Mouse (Mus musculus): ENCODE data around the gene Hba-a2.
"Not testable (repeated sequence)": the region's sequence is repeated elsewhere in the genome, so short reads cannot be mapped to it uniquely, and the experiment has no call there.

Gene Hba-a2

GRCm38 (mm10) chr11:32283091-32283777 is 13.1 kb upstream of the Hba-a2 start, which contains the start of gene Hba-a1:
Hba-a1 (plus strand) TSS chr11:32283511.
- DNase-seq (ENCODE audit: low spot score): not testable (repeated sequence)

- DNase-seq (ENCODE audit: low spot score): not testable (repeated sequence)
These were observed 11.7 kb upstream of the Hba-a2 start for GRCm38 (mm10) chr11:32284582-32284981.

GRCm38 (mm10) chr11:32285031-32285775 is 11.1 kb upstream of the Hba-a2 start:
- no peak for DNase-seq (ENCODE audit: low spot score)

- DNase-seq (ENCODE audit: low spot score): not testable (repeated sequence)
These were observed 10.4 kb upstream of the Hba-a2 start for GRCm38 (mm10) chr11:32285887-32286286.

- peak; percentile 84 for DNase-seq (ENCODE audit: low spot score)
These were observed 9.4 kb upstream of the Hba-a2 start, which contains the start of gene Hbq1b for GRCm38 (mm10) chr11:32286695-32287492. Hbq1b (plus strand) TSS chr11:32286965.

DNA sequence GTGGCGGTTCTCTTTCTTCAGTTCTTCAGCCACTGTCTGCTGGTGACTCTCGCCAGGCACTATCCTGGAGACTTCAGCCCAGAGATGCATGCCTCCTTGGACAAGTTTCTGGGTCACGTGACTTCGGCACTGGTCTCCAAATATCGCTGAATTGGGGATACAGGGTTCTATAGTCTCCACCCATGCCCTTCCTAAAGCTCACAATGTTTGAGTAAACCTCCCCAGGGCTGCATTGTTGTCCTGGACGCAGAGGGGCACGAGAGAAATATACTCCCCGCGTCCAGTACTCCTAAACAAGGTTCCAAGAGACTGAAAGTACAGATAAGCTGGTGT is 8.8 kb upstream of the Hba-a2 start:
- DNase-seq (ENCODE audit: low spot score): no peak

DNA sequence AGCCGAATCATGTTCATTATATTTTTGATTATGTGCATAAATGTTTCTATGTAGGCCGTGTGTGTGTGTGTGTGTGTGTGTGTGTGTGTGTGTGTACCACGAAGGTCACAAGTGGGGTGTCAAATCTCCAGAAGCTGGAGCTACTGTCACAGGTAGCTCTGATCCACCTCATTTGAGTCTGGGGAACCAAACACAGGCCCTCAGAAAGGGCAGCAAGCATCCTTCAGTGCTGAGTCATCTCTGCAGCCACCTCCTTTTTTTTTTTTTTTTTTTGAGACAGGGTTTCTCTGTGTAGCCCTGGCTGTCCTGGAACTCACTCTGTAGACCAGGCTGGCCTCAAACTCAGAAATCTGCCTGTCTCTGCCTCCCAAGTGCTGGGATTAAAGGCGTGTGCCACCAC is 3.5 kb upstream of the Hba-a2 start:
- not testable (repeated sequence) for DNase-seq (ENCODE audit: low spot score)

- DNase-seq (ENCODE audit: low spot score): not testable (repeated sequence)
These were observed 2.8 kb upstream of the Hba-a2 start for GRCm38 (mm10) chr11:32293479-32293878.

- DNase-seq (ENCODE audit: low spot score): not testable (repeated sequence)
These were observed 1.1 kb downstream of the Hba-a2 start for GRCm38 (mm10) chr11:32297417-32297816.

DNA sequence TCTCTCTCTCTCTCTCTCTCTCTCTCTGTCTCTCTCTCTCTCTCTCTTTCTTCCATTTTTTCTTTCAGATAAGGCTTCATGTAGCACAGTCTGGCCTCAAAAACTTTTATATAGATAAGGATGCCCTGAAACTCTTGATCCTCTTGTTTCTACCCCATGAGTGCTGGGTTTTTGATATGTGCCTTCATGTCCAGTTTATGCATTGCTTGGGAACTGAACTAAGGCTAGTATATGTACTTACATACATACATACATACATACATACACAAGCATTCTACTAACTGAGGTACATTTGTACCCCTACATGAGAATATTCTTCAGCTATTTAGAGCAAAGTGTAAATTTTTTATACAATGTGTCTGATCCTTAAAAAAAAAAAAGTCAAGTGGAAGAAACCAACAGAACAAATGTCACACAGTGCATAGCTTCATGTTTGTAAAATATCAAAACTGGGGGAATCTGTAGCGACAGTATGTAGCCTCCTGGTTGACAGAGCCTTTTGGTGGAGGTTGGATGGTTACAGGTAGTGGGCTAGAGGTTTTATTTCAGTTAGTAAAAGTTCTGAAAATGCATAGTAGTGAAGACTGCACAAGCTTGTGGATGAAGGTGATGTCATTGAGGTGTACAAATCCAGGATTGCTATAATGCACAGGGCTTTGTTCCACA is 1.7 kb downstream of the Hba-a2 start:
- no peak for DNase-seq (ENCODE audit: low spot score)

DNA sequence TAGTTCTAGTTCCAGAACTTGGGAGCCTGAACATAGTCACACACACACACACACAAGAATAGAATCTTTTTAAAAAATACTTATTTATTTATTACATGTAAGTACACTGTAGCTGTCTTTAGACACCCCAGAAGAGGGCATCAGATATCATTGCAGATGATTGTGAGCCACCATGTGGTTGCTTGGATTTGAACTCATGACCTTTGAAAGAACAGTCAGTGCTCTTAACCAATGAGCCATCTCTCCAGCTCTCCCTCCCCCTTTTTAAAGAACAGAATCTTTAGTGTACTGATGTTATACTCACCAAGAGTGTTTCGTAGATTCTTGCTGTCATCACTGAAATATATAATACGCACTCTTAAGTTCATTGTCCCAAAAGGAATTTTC is 2.2 kb downstream of the Hba-a2 start:
- no peak for DNase-seq (ENCODE audit: low spot score)

DNA sequence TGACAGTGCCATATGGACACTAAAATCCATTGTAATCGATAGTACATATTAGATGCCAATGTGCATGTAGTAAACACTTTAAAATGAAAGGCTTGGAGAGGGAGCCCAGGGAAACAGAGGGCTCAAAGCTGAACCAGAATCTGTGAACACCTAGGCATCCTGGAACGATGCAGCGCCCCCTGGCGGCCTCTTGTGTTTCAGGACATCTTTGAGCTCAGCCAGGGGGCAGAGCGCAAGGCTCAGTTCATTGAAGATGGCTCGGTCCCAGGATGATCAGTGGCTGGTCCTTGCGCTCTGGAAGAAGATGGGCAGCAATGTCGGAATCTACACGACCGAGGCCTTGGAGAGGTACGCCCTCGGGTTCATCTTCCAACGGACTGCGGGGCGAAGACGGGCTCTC is 3.6 kb downstream of the Hba-a2 start, which contains the start of gene Hbq1a:
Gene Hbq1a (plus strand): TSS at position 205 of the 400 bp plus-strand sequence.
- DNase-seq (ENCODE audit: low spot score): peak; percentile 41

DNA sequence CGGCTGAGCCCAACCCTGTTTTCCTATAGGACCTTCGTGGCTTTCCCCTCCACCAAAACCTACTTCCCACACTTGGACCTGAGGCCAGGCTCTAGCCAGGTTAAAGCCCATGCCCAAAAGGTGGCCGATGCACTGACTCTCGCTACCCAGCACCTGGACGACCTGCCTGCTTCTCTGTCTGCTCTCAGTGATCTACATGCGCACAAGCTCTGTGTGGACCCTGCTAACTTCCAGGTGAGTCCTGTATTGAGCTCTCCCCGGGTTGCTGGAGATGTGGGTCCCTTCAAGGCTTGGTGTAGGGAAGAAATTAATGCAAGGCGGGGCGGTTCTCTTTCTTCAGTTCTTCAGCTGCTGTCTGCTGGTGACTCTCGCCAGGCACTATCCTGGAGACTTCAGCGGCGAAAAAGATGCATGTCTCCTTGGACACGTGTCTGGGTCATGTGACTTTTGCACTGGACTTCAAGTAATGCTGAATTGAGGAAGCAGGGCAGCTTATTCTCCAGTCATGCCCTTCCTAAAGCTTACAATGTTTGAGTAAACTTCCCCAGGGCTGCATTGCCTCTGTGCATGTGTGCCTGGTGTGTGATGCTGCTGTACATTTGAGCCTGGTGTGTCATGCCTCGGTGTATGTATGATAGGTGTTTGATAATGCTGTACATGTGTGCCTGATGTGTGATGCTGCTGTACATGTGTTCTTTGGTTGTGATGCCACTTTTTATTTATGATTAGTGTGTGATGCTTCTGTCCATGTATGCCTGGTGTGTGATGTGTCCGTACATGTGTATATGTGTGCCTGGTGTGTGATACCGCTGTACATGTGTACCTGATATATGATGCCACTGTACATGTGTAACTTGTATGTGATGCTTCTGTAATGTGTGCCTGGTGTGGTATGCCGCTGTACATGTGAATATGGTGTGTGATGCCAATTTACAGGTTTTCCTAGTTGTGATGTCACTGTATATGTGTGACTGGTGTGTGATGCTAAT is 4.3 kb downstream of the Hba-a2 start:
- DNase-seq (ENCODE audit: low spot score): no peak

- DNase-seq (ENCODE audit: low spot score): no peak
These were observed 5.2 kb downstream of the Hba-a2 start for GRCm38 (mm10) chr11:32301506-32301905.

GRCm38 (mm10) chr11:32302824-32303419 is 6.6 kb downstream of the Hba-a2 start:
- no peak for DNase-seq (ENCODE audit: low spot score)

DNA sequence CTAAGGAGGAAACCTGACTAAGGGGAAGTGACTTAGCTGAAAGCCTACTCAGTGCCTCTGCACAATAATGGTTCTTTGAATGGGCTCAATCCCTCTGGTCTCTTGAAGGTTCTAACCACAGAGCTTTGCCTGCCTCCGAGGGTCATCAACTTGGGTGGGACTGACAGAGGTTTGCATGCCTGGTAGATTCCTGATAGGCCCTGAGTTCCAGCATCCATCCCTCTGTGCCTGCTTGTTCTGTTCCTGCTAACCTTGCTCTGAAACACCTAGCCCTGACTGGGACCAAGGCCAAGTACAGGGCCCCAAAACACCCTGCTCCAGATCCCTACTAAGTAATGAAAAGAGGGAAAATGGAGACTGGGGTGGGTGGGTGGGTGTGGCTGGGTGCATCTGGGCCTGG is 7.2 kb downstream of the Hba-a2 start:
- no peak for DNase-seq (ENCODE audit: low spot score)

DNA sequence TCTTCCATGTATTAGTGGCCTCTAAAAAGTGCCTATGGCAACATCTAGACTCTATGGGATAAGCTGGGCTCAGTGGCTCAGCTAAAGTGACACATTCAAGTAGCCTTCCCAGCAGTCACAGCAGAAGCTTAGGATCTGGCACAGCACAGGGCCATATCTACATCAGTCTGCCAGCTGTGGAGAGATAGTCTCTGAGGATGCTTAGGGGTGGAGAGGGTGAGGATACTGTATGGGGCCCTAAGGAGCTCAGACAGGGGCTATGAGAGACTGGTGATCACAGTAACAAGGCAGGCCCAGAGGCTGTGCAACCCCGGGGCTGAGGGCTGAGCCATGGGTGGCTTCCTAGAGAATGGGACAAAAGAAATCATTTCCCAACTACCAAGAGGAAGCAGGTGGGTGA is 10.7 kb downstream of the Hba-a2 start:
- DNase-seq (ENCODE audit: low spot score): no peak

DNA sequence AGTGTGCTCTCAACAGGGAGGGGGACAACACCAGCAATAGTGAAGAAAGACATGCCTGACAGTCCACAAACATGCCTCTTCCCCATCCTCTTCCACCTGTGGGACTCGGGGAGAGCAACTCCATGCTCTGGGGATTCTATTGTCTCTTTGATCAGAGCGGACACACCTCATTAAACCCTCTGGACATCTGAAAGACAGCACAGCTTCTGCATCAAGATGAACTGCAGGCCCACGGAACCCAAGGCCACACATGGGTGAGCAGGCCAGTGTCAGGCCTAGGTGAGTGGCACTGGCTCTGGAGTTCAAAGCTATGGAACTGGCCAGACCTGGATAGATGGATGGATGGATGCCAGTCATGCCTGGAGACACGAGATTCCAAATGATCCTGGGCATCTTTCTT is 13.2 kb downstream of the Hba-a2 start:
- no peak for DNase-seq (ENCODE audit: low spot score)

DNA sequence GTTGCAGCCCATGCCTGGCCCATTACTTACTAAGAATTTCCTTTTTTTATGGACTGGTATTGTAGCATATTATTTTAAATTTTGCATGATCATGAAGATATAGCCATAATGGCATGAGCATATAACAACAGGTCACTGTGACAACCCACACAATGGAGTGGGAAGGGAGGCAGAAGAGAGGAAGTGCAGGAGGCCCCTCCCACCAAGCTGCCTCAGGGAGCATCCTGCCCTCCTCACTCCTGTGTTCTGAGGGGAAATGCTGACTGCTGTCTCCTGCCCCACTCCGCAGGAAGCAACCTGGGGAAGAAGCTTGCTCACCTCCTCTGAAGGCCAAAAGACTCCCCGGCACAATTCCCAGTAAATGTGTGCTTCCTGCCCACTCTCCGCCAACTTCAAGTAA is 13.6 kb downstream of the Hba-a2 start:
- DNase-seq (ENCODE audit: low spot score): no peak

DNA sequence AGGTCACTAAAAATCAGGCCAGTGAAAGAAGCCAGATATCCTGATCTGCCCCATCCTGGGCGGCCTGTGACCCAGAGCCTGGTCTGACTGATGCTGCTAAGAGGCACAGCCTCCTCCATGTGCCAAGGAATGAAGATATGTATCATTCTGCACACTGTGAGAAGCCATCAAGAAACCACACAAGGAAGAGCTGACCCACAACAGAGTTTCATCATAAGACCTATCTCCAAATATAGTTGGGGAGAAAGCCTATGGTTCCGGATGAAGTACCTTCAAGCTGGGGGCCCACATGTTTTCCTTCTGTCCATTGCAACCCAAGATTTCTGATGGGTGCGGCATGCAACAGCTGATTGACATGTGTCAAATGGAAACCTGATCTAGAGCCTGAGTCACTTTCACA is 19.7 kb downstream of the Hba-a2 start:
- DNase-seq (ENCODE audit: low spot score): no peak
